Mouse (Mus musculus): ENCODE measurements around the gene Mvb12b.

DNA sequence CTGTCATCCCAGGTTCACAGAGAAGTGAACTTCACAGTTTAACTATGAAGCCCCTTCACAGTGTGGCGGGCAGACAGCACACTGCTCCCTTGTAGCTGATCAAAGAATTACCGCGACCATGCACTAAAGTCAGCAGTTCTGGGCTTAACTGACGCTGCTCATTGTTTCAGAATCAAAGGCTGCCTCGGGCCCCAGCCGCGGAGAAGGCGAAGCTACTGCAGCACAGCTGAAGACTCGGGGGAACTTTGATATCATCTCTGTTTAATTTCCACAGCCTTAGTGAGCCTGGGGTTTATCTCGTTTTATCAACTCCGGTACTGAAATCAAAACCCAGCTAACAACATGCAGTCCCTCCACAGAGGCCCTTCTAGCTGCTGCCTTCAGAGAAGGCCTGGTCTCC, 9.3 kb downstream of the Mvb12b start:
- TF ChIP-seq EP300 (IDR thresholded peaks at IDR 0.05; ENCODE audit: low read depth) (no peak), CTCF (IDR thresholded peaks at IDR 0.05; ENCODE audit: low read depth) (no peak)
